18 mouse cellular contexts compared by ENCODE assay signal in genomic region chr10:93515927-93516326, GRCm38 (mm10). TPM values are rescaled to one million over a fixed set of nuclear protein-coding genes. Genes with fewer than 3 reads are reported as not detected.
"Had no signal": no experiment of that assay in that cellular context is flagged by ENCODE, and none has a peak within 500 bp of the region (broad histone marks: within the 10 kb centered on the region; RNA-seq: fewer than 3 reads in every experiment).

No protein-coding gene starts in this region.

- H3K9me3 ChIP-seq: midbrain, embryonic 10.5 days; midbrain, embryonic 12.5 days; neural tube, embryonic 13.5 days; neural tube, embryonic 15.5 days; stomach, embryonic 15.5 days had no signal

- H3K4me3 ChIP-seq: midbrain, embryonic 10.5 days; midbrain, embryonic 12.5 days; myocyte; neural tube, embryonic 13.5 days; neural tube, embryonic 15.5 days; stomach, embryonic 15.5 days had no signal

- H3K36me3 ChIP-seq: midbrain, embryonic 10.5 days; midbrain, embryonic 12.5 days; neural tube, embryonic 13.5 days; neural tube, embryonic 15.5 days; stomach, embryonic 15.5 days had no signal

- H3K4me2 ChIP-seq: lung, embryonic 14.5 days; midbrain, embryonic 12.5 days; neural tube, embryonic 13.5 days; neural tube, embryonic 15.5 days; stomach, embryonic 15.5 days had no signal

- ATAC-seq: midbrain, embryonic 16.5 days had no signal

- H3K27me3 ChIP-seq: midbrain, embryonic 12.5 days; neural tube, embryonic 13.5 days; neural tube, embryonic 15.5 days; stomach, embryonic 15.5 days had no signal

- DNase-seq: lung, postnatal 10 days; lung, postnatal 4 days; right cerebral cortex, adult 18-20 months; right cerebral cortex, postnatal 14 days; thymus, postnatal 4 days had no signal

- H3K9ac ChIP-seq: lung, embryonic 14.5 days; midbrain, embryonic 12.5 days; neural tube, embryonic 13.5 days; neural tube, embryonic 15.5 days; stomach, embryonic 15.5 days had no signal

- H3K4me1 ChIP-seq: midbrain, embryonic 10.5 days; midbrain, embryonic 12.5 days; neural tube, embryonic 13.5 days; neural tube, embryonic 15.5 days; stomach, embryonic 15.5 days had no signal

- H3K27ac ChIP-seq: midbrain, embryonic 10.5 days; midbrain, embryonic 12.5 days; neural tube, embryonic 13.5 days; neural tube, embryonic 15.5 days; stomach, embryonic 15.5 days; stomach, postnatal 0 days had no signal

RNA-seq across cellular contexts. Expression of gene Amdhd1, which starts 23.9 kb away (rescaled TPM):
- total RNA-seq: megakaryocyte, adult 5-6 weeks; megakaryocyte-erythroid progenitor cell, adult 5-6 weeks had no signal
- polyA plus RNA-seq: midbrain, embryonic 12.5 days; midbrain, embryonic 14.5 days; midbrain, embryonic 16.5 days; neural tube, embryonic 13.5 days had no signal

RNA-seq across cellular contexts. Expression of gene Ccdc38, which starts 24.5 kb away (rescaled TPM):
- total RNA-seq: megakaryocyte-erythroid progenitor cell, adult 5-6 weeks had no signal
- polyA plus RNA-seq: urinary bladder, adult 2 months had no signal

RNA-seq across cellular contexts. Expression of gene Hal, which starts 27.4 kb away (rescaled TPM):
- total RNA-seq: megakaryocyte-erythroid progenitor cell, adult 5-6 weeks had no signal
- polyA plus RNA-seq: midbrain, embryonic 12.5 days; midbrain, embryonic 14.5 days; midbrain, embryonic 16.5 days; neural tube, embryonic 13.5 days had no signal
